ENCODE assay signal across 35 mouse cellular contexts in genomic region chr8:104342426-104342825, GRCm38 (mm10). TPM values are rescaled to one million over a fixed set of nuclear protein-coding genes. Genes with fewer than 3 reads are reported as not detected.
DNase-seq lines count a peak whose midpoint lies in the region; ATAC-seq and TF ChIP-seq lines count a peak whose summit lies in the region.
"Had no signal": no experiment of that assay in that cellular context is flagged by ENCODE, and none has a peak within 500 bp of the region (broad histone marks: within the 10 kb centered on the region; RNA-seq: fewer than 3 reads in every experiment).

No protein-coding gene starts in this region.

- DNase-seq in gastrocnemius, adult 2 months = no peak
- DNase-seq in gastrocnemius, postnatal 10 days = no peak
- DNase-seq in heart, postnatal 14 days = no peak
- no peak for DNase-seq in limb, embryonic 10.5 days (ENCODE audit: low spot score)
- DNase-seq: adrenal gland, adult 2 months; B cell, adult 2 months; cerebellum, adult 18-20 months; cerebellum, postnatal 14 days; kidney, adult 9 months; kidney, postnatal 36 days; lung, postnatal 10 days; thymus, adult 2 months; thymus, postnatal 4 days had no signal

- H3K27ac ChIP-seq in gastrocnemius, adult 2 months = peak overlapping the region; percentile 93
- H3K27ac ChIP-seq in heart, embryonic 14.5 days (replicated peaks in 1 of 2; ENCODE audit: control insufficient read depth in 1 of 2, insufficient read depth in 1 of 2, low read depth in 2 of 2, low read length in 2 of 2) = peak overlapping the region in 1 of 2 experiments; percentile 92; a peak in 1 of 4 replicates
- H3K27ac ChIP-seq in limb, embryonic 13.5 days = no peak overlapping the region
- no peak overlapping the region for H3K27ac ChIP-seq in limb, embryonic 10.5 days
- peak overlapping the region; percentile 74 for H3K27ac ChIP-seq in bone marrow macrophage, adult 2 months (ENCODE audit: insufficient read depth, low read depth, low read length)
- H3K27ac ChIP-seq in liver, embryonic 12.5 days = no peak overlapping the region
- H3K27ac ChIP-seq: forebrain, embryonic 13.5 days; hindbrain, embryonic 14.5 days; liver, embryonic 14.5 days; midbrain, embryonic 13.5 days had no signal

- intact Hi-C loops in gastrocnemius, adult 2 months (cut with DNase I) = loop anchor here (5.0 kb wide), 1 partner anchor 90 kb away; the partner anchor contains the start of gene Cklf
- intact Hi-C loops in heart, postnatal 14 days (cut with DNase I) = loop anchor here (5.0 kb wide), 2 partner anchors 190 to 195 kb away; partner anchors contain the start of genes Car7 and Nae1

- H3K4me3 ChIP-seq in gastrocnemius, adult 2 months = no peak overlapping the region
- H3K4me3 ChIP-seq in heart, embryonic 14.5 days (ENCODE audit: control insufficient read depth in 1 of 2, insufficient read depth in 1 of 2, low read depth in 1 of 2, low read length in 2 of 2) = no peak overlapping the region
- no peak overlapping the region for H3K4me3 ChIP-seq in limb, embryonic 13.5 days
- H3K4me3 ChIP-seq in limb, embryonic 10.5 days = no peak overlapping the region
- H3K4me3 ChIP-seq in bone marrow macrophage, adult 2 months (ENCODE audit: insufficient read depth, low read length) = peak overlapping the region; percentile 18; the same call in 1 of the 2 replicates
- H3K4me3 ChIP-seq in liver, embryonic 12.5 days = no peak overlapping the region
- H3K4me3 ChIP-seq: forebrain, embryonic 13.5 days; midbrain, embryonic 13.5 days had no signal

- no peaks in the 10 kb centered on the region for H3K27me3 ChIP-seq in heart, embryonic 14.5 days (ENCODE audit: control insufficient read depth, insufficient read depth, low read length)
- H3K27me3 ChIP-seq in limb, embryonic 13.5 days = no peaks in the 10 kb centered on the region
- no peaks in the 10 kb centered on the region for H3K27me3 ChIP-seq in limb, embryonic 10.5 days (ENCODE audit: low read depth, poor library complexity, severe bottlenecking)
- H3K27me3 ChIP-seq in liver, embryonic 12.5 days (replicated peaks) = peaks cover 16% of the 10 kb centered on the region
- H3K27me3 ChIP-seq: CH12.LX; forebrain, embryonic 13.5 days; megakaryocyte, embryonic 14.5 days; midbrain, embryonic 13.5 days had no signal

- peak overlapping the region; percentile 86 for H3K4me2 ChIP-seq in heart, embryonic 14.5 days (ENCODE audit: low read length)
- H3K4me2 ChIP-seq in limb, embryonic 13.5 days (replicated peaks) = peak overlapping the region; percentile 80; the same call in 1 of the 2 replicates
- H3K4me2 ChIP-seq in liver, embryonic 12.5 days = no peak overlapping the region; the same call in 1 of the 2 replicates

- TF ChIP-seq POLR2A in bone marrow macrophage, adult 2 months (IDR thresholded peaks at IDR 0.05; ENCODE audit: borderline replicate concordance, low read depth, low read length) = no peak

- peaks cover 37% of the 10 kb centered on the region for H3K36me3 ChIP-seq in heart, embryonic 14.5 days (ENCODE audit: control insufficient read depth, insufficient read depth, low read length)
- H3K36me3 ChIP-seq in limb, embryonic 13.5 days = peaks cover 32% of the 10 kb centered on the region
- peaks cover 26% of the 10 kb centered on the region for H3K36me3 ChIP-seq in limb, embryonic 10.5 days
- H3K36me3 ChIP-seq in liver, embryonic 12.5 days = peaks cover 19% of the 10 kb centered on the region
- H3K36me3 ChIP-seq: G1E had no signal

- peaks cover 13 to 40% of the 10 kb centered on the region in 2 experiments; a peak in 3 of 4 replicates for H3K4me1 ChIP-seq in heart, embryonic 14.5 days (ENCODE audit: control insufficient read depth in 2 of 2, insufficient read depth in 2 of 2, low read length in 2 of 2)
- peaks cover 21% of the 10 kb centered on the region for H3K4me1 ChIP-seq in limb, embryonic 13.5 days
- H3K4me1 ChIP-seq in limb, embryonic 10.5 days = peaks cover 39% of the 10 kb centered on the region
- peaks cover 41% of the 10 kb centered on the region for H3K4me1 ChIP-seq in bone marrow macrophage, adult 2 months (ENCODE audit: control insufficient read depth, insufficient read depth, low read length)
- peaks cover 29% of the 10 kb centered on the region for H3K4me1 ChIP-seq in liver, embryonic 12.5 days

- 56% methylated on average over 5 of the region's 5 CpGs for WGBS in heart, embryonic 14.5 days
- WGBS in limb, embryonic 13.5 days = 74% methylated on average over 5 of the region's 5 CpGs
- WGBS in limb, embryonic 10.5 days = 81% methylated on average over 5 of the region's 5 CpGs
- 42% methylated on average over 5 of the region's 5 CpGs for WGBS in liver, embryonic 12.5 days (ENCODE audit: insufficient replicate concordance)

- ATAC-seq in heart, embryonic 14.5 days (ENCODE audit: insufficient number of reproducible peaks, insufficient read depth, low FRiP score, low read depth) = no peak
- no peak for ATAC-seq in limb, embryonic 13.5 days (ENCODE audit: low FRiP score, low read depth)
- ATAC-seq in liver, embryonic 12.5 days = no peak
- ATAC-seq: forebrain, embryonic 13.5 days; inflammation-experienced regulatory T-cells, adult 6 months; midbrain, embryonic 13.5 days had no signal

- H3K9me3 ChIP-seq in heart, embryonic 14.5 days (ENCODE audit: control insufficient read depth, low read length) = no peaks in the 10 kb centered on the region
- H3K9me3 ChIP-seq in limb, embryonic 13.5 days = no peaks in the 10 kb centered on the region
- H3K9me3 ChIP-seq in limb, embryonic 10.5 days (replicated peaks) = no peaks in the 10 kb centered on the region
- no peaks in the 10 kb centered on the region for H3K9me3 ChIP-seq in liver, embryonic 12.5 days (replicated peaks)
- H3K9me3 ChIP-seq: forebrain, embryonic 13.5 days; G1E; megakaryocyte, embryonic 14.5 days; midbrain, embryonic 13.5 days had no signal

- no peak overlapping the region for H3K9ac ChIP-seq in heart, embryonic 14.5 days (ENCODE audit: low read length)
- H3K9ac ChIP-seq in limb, embryonic 13.5 days = no peak overlapping the region
- no peak overlapping the region for H3K9ac ChIP-seq in liver, embryonic 12.5 days
- H3K9ac ChIP-seq: forebrain, embryonic 13.5 days; hindbrain, embryonic 14.5 days; liver, embryonic 14.5 days; midbrain, embryonic 13.5 days had no signal

- TF ChIP-seq CTCF in gastrocnemius, adult 2 months (IDR thresholded peaks at IDR 0.05) = no peak
- TF ChIP-seq CTCF in bone marrow macrophage, adult 2 months (IDR thresholded peaks at IDR 0.05; ENCODE audit: low read depth, low read length) = no peak

RNA-seq across cellular contexts. Expression of gene Cmtm3, which starts 3.2 kb away (rescaled TPM):
- 1 to 10 TPM; 3.5 to 8.5 TPM for total RNA-seq in gastrocnemius, adult 2 months (2021)
- 10 to 100 TPM; 27.4 to 38.9 TPM for total RNA-seq in gastrocnemius, postnatal 10 days (2021)
- polyA plus RNA-seq in heart, embryonic 14.5 days (2014; fragmentation: Nextera tagmentation; extraction: Ambion mirVana) = 94.1 and 103 TPM in 2 replicates
- 10 to 100 TPM; 31.4 to 31.5 TPM for total RNA-seq in heart, postnatal 14 days (2021)
- polyA plus RNA-seq in limb, embryonic 13.5 days (2015; fragmentation: Nextera tagmentation; extraction: Ambion mirVana) = 158 and 159 TPM in 2 replicates
- 63.2 and 65.4 TPM in 2 replicates for polyA plus RNA-seq in limb, embryonic 10.5 days (2016; fragmentation: Nextera tagmentation; extraction: Ambion mirVana)
- polyA plus RNA-seq in bone marrow macrophage, adult 2 months (2012; ENCODE audit: insufficient read depth, insufficient read length, missing spikeins) = 227 and 236 TPM in 2 replicates
- 34.5 and 34.8 TPM in 2 replicates for polyA plus RNA-seq in liver, embryonic 12.5 days (2016; fragmentation: Nextera tagmentation; extraction: Ambion mirVana)

RNA-seq across cellular contexts. Expression of gene Cmtm2b, which starts 20.4 kb away (rescaled TPM):
- not detected for total RNA-seq in gastrocnemius, adult 2 months (2021)
- not detected for total RNA-seq in gastrocnemius, postnatal 10 days (2021)
- polyA plus RNA-seq in heart, embryonic 14.5 days (2014; fragmentation: Nextera tagmentation; extraction: Ambion mirVana) = not detected in 2 replicates
- not detected for total RNA-seq in heart, postnatal 14 days (2021)
- polyA plus RNA-seq in limb, embryonic 13.5 days (2015; fragmentation: Nextera tagmentation; extraction: Ambion mirVana) = not detected in 2 replicates
- not detected in 2 replicates for polyA plus RNA-seq in limb, embryonic 10.5 days (2016; fragmentation: Nextera tagmentation; extraction: Ambion mirVana)
- not detected in 2 replicates for polyA plus RNA-seq in bone marrow macrophage, adult 2 months (2012; ENCODE audit: insufficient read depth, insufficient read length, missing spikeins)
- not detected in 2 replicates for polyA plus RNA-seq in liver, embryonic 12.5 days (2016; fragmentation: Nextera tagmentation; extraction: Ambion mirVana)
- total RNA-seq: adrenal gland, adult 2 months; adrenal gland, postnatal 4 days; CH12.LX; G1E; gastrocnemius, adult 8-10 months; granulocyte monocyte progenitor cell, adult 5-6 weeks; left cerebral cortex, postnatal 14 days; monocyte, adult 5-6 weeks had no signal
- polyA plus RNA-seq: adrenal gland, adult 2 months; embryonic facial prominence, embryonic 14.5 days; forebrain, embryonic 13.5 days; frontal cortex, adult 2 months; G1E; hindbrain, embryonic 14.5 days; inflammation-experienced regulatory T-cells, adult 6 months; limb, embryonic 14.5 days; liver, embryonic 14.5 days; midbrain, embryonic 13.5 days; neural tube, embryonic 11.5 days; stomach, postnatal 0 days; thymus, adult 2 months had no signal

RNA-seq across cellular contexts. Expression of gene Gm11020, which starts 21.1 kb away (rescaled TPM):
- total RNA-seq in gastrocnemius, adult 2 months (2021) = not detected
- not detected for total RNA-seq in gastrocnemius, postnatal 10 days (2021)
- not detected in 2 replicates for polyA plus RNA-seq in heart, embryonic 14.5 days (2014; fragmentation: Nextera tagmentation; extraction: Ambion mirVana)
- not detected for total RNA-seq in heart, postnatal 14 days (2021)
- polyA plus RNA-seq in limb, embryonic 13.5 days (2015; fragmentation: Nextera tagmentation; extraction: Ambion mirVana) = not detected in 2 replicates
- not detected in 2 replicates for polyA plus RNA-seq in limb, embryonic 10.5 days (2016; fragmentation: Nextera tagmentation; extraction: Ambion mirVana)
- not detected in 2 replicates for polyA plus RNA-seq in bone marrow macrophage, adult 2 months (2012; ENCODE audit: insufficient read depth, insufficient read length, missing spikeins)
- polyA plus RNA-seq in liver, embryonic 12.5 days (2016; fragmentation: Nextera tagmentation; extraction: Ambion mirVana) = not detected in 2 replicates
- total RNA-seq: adrenal gland, adult 2 months; adrenal gland, postnatal 4 days; CH12.LX; G1E; gastrocnemius, adult 8-10 months; granulocyte monocyte progenitor cell, adult 5-6 weeks; left cerebral cortex, postnatal 14 days; monocyte, adult 5-6 weeks had no signal
- polyA plus RNA-seq: adrenal gland, adult 2 months; embryonic facial prominence, embryonic 14.5 days; forebrain, embryonic 13.5 days; frontal cortex, adult 2 months; G1E; hindbrain, embryonic 14.5 days; inflammation-experienced regulatory T-cells, adult 6 months; limb, embryonic 14.5 days; liver, embryonic 14.5 days; midbrain, embryonic 13.5 days; neural tube, embryonic 11.5 days; stomach, postnatal 0 days; thymus, adult 2 months had no signal

RNA-seq across cellular contexts. Expression of gene Cmtm1, which starts 32.5 kb away (rescaled TPM):
- not detected for total RNA-seq in gastrocnemius, adult 2 months (2021)
- total RNA-seq in gastrocnemius, postnatal 10 days (2021) = not detected
- not detected in 2 replicates for polyA plus RNA-seq in heart, embryonic 14.5 days (2014; fragmentation: Nextera tagmentation; extraction: Ambion mirVana)
- total RNA-seq in heart, postnatal 14 days (2021) = not detected
- polyA plus RNA-seq in limb, embryonic 13.5 days (2015; fragmentation: Nextera tagmentation; extraction: Ambion mirVana) = not detected in 2 replicates
- polyA plus RNA-seq in limb, embryonic 10.5 days (2016; fragmentation: Nextera tagmentation; extraction: Ambion mirVana) = not detected in 2 replicates
- not detected in 2 replicates for polyA plus RNA-seq in bone marrow macrophage, adult 2 months (2012; ENCODE audit: insufficient read depth, insufficient read length, missing spikeins)
- polyA plus RNA-seq in liver, embryonic 12.5 days (2016; fragmentation: Nextera tagmentation; extraction: Ambion mirVana) = not detected in 2 replicates
- total RNA-seq: adrenal gland, postnatal 4 days; CH12.LX; gastrocnemius, adult 8-10 months; granulocyte monocyte progenitor cell, adult 5-6 weeks; left cerebral cortex, postnatal 14 days; monocyte, adult 5-6 weeks had no signal
- polyA plus RNA-seq: adrenal gland, adult 2 months; embryonic facial prominence, embryonic 14.5 days; forebrain, embryonic 13.5 days; frontal cortex, adult 2 months; G1E; hindbrain, embryonic 14.5 days; inflammation-experienced regulatory T-cells, adult 6 months; limb, embryonic 14.5 days; liver, embryonic 14.5 days; midbrain, embryonic 13.5 days; neural tube, embryonic 11.5 days; stomach, postnatal 0 days; thymus, adult 2 months had no signal

RNA-seq across cellular contexts. Expression of gene Gm45711, which starts 32.5 kb away (rescaled TPM):
- not detected for total RNA-seq in gastrocnemius, adult 2 months (2021)
- not detected for total RNA-seq in gastrocnemius, postnatal 10 days (2021)
- not detected in 2 replicates for polyA plus RNA-seq in heart, embryonic 14.5 days (2014; fragmentation: Nextera tagmentation; extraction: Ambion mirVana)
- not detected for total RNA-seq in heart, postnatal 14 days (2021)
- not detected in 2 replicates for polyA plus RNA-seq in limb, embryonic 13.5 days (2015; fragmentation: Nextera tagmentation; extraction: Ambion mirVana)
- polyA plus RNA-seq in limb, embryonic 10.5 days (2016; fragmentation: Nextera tagmentation; extraction: Ambion mirVana) = not detected in 2 replicates
- not detected in 2 replicates for polyA plus RNA-seq in bone marrow macrophage, adult 2 months (2012; ENCODE audit: insufficient read depth, insufficient read length, missing spikeins)
- polyA plus RNA-seq in liver, embryonic 12.5 days (2016; fragmentation: Nextera tagmentation; extraction: Ambion mirVana) = not detected in 2 replicates
- total RNA-seq: adrenal gland, postnatal 4 days; CH12.LX; G1E; gastrocnemius, adult 8-10 months; granulocyte monocyte progenitor cell, adult 5-6 weeks; left cerebral cortex, postnatal 14 days; monocyte, adult 5-6 weeks had no signal
- polyA plus RNA-seq: embryonic facial prominence, embryonic 14.5 days; forebrain, embryonic 13.5 days; frontal cortex, adult 2 months; G1E; hindbrain, embryonic 14.5 days; inflammation-experienced regulatory T-cells, adult 6 months; limb, embryonic 14.5 days; liver, embryonic 14.5 days; midbrain, embryonic 13.5 days; neural tube, embryonic 11.5 days; stomach, postnatal 0 days; thymus, adult 2 months had no signal

Comparison
In these comparisons a context has a peak if more than half of its experiments do, and no peak if none do; other contexts are left out.
1. H3K27ac ChIP-seq: peak in gastrocnemius, adult 2 months (single experiment) and bone marrow macrophage, adult 2 months (single experiment); none in limb, embryonic 13.5 days (single experiment), limb, embryonic 10.5 days (single experiment) and liver, embryonic 12.5 days (single experiment).